Mouse (Mus musculus) layer of hippocampus, postnatal 14 days (tissue): ENCODE measurements around the gene Obox2. TPM values are rescaled to one million over a fixed set of nuclear protein-coding genes. Genes with fewer than 3 reads are reported as not detected.
"Not testable (repeated sequence)": the region's sequence is repeated elsewhere in the genome, so short reads cannot be mapped to it uniquely, and the experiment has no call there.

ENCODE experiments used
- DNase-seq, 2 experiments: peaks; one replicate each; pipeline ENCODE4 v3.0.0; 2021 to 2022; ENCODE audit warnings: low spot score in 2 of 2, mixed read lengths in 1 of 2
- long read RNA-seq, 2 experiments: library from polyadenylated mRNA; stranded (forward); transcript quantifications; one replicate each; pipeline ENCODE4 v2.0.0; 2021
- total RNA-seq, 2 experiments: library from RNA; stranded (reverse); gene quantifications; 2 replicates each; pipeline ENCODE4 v1.2.3; 2021

Gene Obox2
- total RNA-seq, result not detected
- long read RNA-seq, experiment 1, result 0 reads
- long read RNA-seq, experiment 2, result 0 reads

GRCm38 (mm10) chr7:15388421-15388998 lies at the start of gene Obox2, which contains the start of gene Obox1:
Obox2 (plus strand) TSS chr7:15388721.
Obox1 (plus strand) TSS chr7:15388948.
- DNase-seq, result not testable (repeated sequence)

DNA sequence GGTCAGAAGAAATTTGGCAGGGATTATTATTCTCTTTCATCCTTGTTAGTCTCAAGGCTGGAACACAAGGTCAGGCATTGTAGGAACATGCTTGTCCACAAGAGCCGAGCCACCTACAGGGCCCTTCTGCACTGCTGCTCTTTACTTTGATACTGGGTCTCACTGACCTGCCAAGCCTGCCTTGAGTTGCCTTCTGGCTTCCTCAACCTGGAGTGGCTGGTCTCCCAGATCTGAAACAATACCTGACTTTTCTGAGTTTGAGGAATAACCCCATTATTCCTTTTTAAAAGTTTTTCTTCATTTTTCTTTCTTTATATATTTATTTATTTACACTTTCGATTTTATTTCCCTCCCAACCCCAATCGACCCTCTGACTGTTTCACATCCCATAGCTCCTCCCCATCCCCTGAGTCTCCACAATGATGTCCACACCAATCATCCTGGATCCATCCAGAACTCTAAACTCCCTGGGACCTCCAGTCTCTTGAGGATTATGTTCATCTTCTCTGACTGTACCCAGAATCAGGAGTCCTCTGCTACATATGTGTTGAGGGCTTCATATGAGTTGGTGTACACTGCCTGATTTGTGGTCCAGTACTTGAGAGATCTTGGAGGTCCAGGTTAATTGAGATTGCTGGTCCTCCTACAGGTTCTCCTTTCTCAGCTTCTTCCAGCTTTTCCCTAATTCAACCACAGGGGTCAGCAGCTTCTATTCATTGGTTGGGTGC lies 10.8 kb downstream of the Obox2 start:
- not testable (repeated sequence) for DNase-seq

DNA sequence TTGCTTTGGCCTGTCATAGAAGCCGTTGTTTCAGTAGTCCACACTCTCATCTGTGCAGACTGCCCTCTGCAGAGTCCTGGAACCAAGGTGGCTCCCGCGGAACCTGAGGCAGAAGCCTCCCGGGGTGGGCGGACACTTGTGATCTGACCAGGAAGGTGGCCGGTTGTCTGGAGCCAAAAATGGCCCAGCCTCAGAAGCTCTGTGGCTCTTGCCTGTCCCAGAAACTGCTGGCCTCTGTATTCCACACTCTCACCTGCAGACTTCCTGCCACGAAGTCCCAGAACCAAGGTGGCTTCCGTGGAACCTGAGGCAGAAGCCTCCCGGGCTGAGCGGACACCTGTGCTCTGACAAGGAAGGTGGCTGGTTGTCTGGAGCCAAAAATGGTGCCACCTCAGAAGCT lies 18.3 kb downstream of the Obox2 start:
- DNase-seq, result not testable (repeated sequence)

GRCm38 (mm10) chr7:15418046-15418445 lies 29.5 kb downstream of the Obox2 start:
- DNase-seq, result not testable (repeated sequence)

DNA sequence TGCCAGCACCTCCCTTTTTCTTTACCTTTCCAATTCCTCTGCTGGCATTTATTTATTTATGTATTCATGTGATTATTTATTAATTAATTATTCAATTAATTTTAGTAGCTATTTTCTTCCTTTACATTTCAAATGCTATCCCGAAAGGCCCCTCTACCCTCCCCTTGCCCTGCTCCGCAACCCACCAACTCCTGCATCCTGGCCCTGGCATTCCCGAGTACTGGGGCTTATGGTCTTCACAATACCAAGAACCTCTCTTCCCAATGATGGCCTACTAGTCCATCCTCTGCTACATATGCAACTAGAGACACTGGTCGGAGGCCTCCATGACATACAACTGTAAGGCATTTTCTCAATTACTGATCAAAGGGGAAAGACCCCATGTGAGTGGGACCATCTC lies 37.0 kb downstream of the Obox2 start:
- DNase-seq, result not testable (repeated sequence)

Other genes starting within 250 kb of the Obox2 start
- gene Obox1, start 227 bp downstream of the Obox2 start, total RNA-seq, result not detected